Mouse (Mus musculus): ENCODE data around the gene Mxd4.

- TF ChIP-seq POLR2A (IDR thresholded peaks at IDR 0.05; ENCODE audit: extremely low read depth, insufficient read depth, low read length) = no peak
- no peak for TF ChIP-seq CTCF (IDR thresholded peaks at IDR 0.05; ENCODE audit: low read depth, low read length)
These were observed 10.4 kb downstream of the Mxd4 start for GRCm38 (mm10) chr5:34177091-34177490.

All from liver, adult 2 months (tissue).